Mouse (Mus musculus) limb, embryonic 12.5 days (tissue): ENCODE measurements around the gene Slc39a11. TPM values are rescaled to one million over a fixed set of nuclear protein-coding genes. Genes with fewer than 3 reads are reported as not detected.
A peak's percentile ranks its signal among the peaks of the same experiment; 100 is the strongest.

Source experiments
- ATAC-seq: fragments of 200-750 bp; cut with Nextera tagmentation; 2 replicates; pipeline ENCODE4 v1.8.0; 2017; ENCODE audit warnings: low read depth, moderate TSS enrichment; ENCODE audit not compliant: insufficient number of reproducible peaks, insufficient read depth, low FRiP score, low TSS enrichment
- H3K27ac ChIP-seq: fragments of 300-500 bp; sonication (generic); 2 replicates; pipeline ENCODE4 v1.5.1; 2016; ENCODE audit warnings: mild to moderate bottlenecking, moderate library complexity
- H3K27me3 ChIP-seq: fragments of 300-500 bp; sonication (generic); 2 replicates; pipeline ENCODE4 v1.6.1; 2016; ENCODE audit warnings: mild to moderate bottlenecking, moderate library complexity
- H3K36me3 ChIP-seq: fragments of 300-500 bp; sonication (generic); 2 replicates; pipeline ENCODE4 v1.6.1; 2016; ENCODE audit warnings: mild to moderate bottlenecking, moderate library complexity
- H3K4me1 ChIP-seq: fragments of 300-500 bp; sonication (generic); replicated peaks from 2 replicates; pipeline ENCODE4 v1.6.1; 2016
- H3K4me2 ChIP-seq: fragments of 300-500 bp; sonication (generic); 2 replicates; pipeline ENCODE4 v1.6.1; 2016; ENCODE audit warnings: mild to moderate bottlenecking, moderate library complexity
- H3K4me3 ChIP-seq: fragments of 300-500 bp; sonication (generic); replicated peaks from 2 replicates; pipeline ENCODE4 v1.5.1; 2016; ENCODE audit warnings: mild to moderate bottlenecking
- H3K9ac ChIP-seq: fragments of 300-500 bp; sonication (generic); replicated peaks from 2 replicates; pipeline ENCODE4 v1.6.1; 2016; ENCODE audit warnings: mild to moderate bottlenecking, moderate library complexity
- H3K9me3 ChIP-seq: fragments of 300-500 bp; sonication (generic); 2 replicates; pipeline ENCODE4 v1.6.1; 2016; ENCODE audit warnings: mild to moderate bottlenecking, moderate library complexity
- WGBS: fragments of 180-500 bp; shearing (Covaris S2); methylation state at CpG from one replicate; pipeline ENCODE4 v1.1.7; 2016; 5-methylcytosine and 5-hydroxymethylcytosine counted together
- polyA plus RNA-seq: library from polyadenylated mRNA; unstranded; fragments of >200 nt; fragmentation: Nextera tagmentation; extraction: Ambion mirVana; gene quantifications from 2 replicates; pipeline ENCODE4 v1.2.1, GENCODE M21; 2016

The Slc39a11 gene
- polyA plus RNA-seq, 1 experiment from 2014 or later: 17.9 TPM

- 89% methylated on average over 19 of the region's 19 CpGs for WGBS
- peaks cover 89% of the 10 kb centered on the region for H3K4me1 ChIP-seq
- H3K27ac ChIP-seq: no peak overlapping the region
These were observed 453.5 kb downstream of the Slc39a11 start for GRCm38 (mm10) chr11:113196234-113197007.

More at GRCm38 (mm10) chr11:113196234-113197007, 453.5 kb downstream of the Slc39a11 start:
- peak overlapping the region; percentile 10; the same call in 1 of the 2 replicates for H3K4me2 ChIP-seq
- no peak overlapping the region for H3K4me3 ChIP-seq
- H3K9ac ChIP-seq: no peak overlapping the region
- peaks cover 15% of the 10 kb centered on the region for H3K27me3 ChIP-seq
- no peak for ATAC-seq
- no peaks in the 10 kb centered on the region for H3K36me3 ChIP-seq
- no peaks in the 10 kb centered on the region for H3K9me3 ChIP-seq

Other genes with a start within 250 kb of the Slc39a11 start
- gene Sstr2, start 30.7 kb downstream of the Slc39a11 start, polyA plus RNA-seq: 0.76 and 0.78 TPM in 2 replicates
- gene Cog1, start 910 bp downstream of the Slc39a11 start, polyA plus RNA-seq: 30.0 and 31.7 TPM in 2 replicates
- gene Fam104a, start 34.1 kb upstream of the Slc39a11 start, polyA plus RNA-seq: 51.8 and 54.1 TPM in 2 replicates
- gene D11Wsu47e, start 34.3 kb upstream of the Slc39a11 start, polyA plus RNA-seq: 23.7 and 25.8 TPM in 2 replicates
- gene Cpsf4l, start 59.9 kb upstream of the Slc39a11 start, polyA plus RNA-seq: 0.60 and 0.75 TPM in 2 replicates
- gene Cdc42ep4, start 101.8 kb upstream of the Slc39a11 start, polyA plus RNA-seq: 119 and 120 TPM in 2 replicates